Mouse (Mus musculus) lung, postnatal 4 days (tissue): ENCODE measurements around the gene Pafah2.
A peak's percentile ranks its signal among the peaks of the same experiment; 100 is the strongest.

Source experiments
- DNase-seq, 2 experiments: peaks; one replicate each; pipeline ENCODE4 v3.0.0; 2021

Pafah2 gene

DNA sequence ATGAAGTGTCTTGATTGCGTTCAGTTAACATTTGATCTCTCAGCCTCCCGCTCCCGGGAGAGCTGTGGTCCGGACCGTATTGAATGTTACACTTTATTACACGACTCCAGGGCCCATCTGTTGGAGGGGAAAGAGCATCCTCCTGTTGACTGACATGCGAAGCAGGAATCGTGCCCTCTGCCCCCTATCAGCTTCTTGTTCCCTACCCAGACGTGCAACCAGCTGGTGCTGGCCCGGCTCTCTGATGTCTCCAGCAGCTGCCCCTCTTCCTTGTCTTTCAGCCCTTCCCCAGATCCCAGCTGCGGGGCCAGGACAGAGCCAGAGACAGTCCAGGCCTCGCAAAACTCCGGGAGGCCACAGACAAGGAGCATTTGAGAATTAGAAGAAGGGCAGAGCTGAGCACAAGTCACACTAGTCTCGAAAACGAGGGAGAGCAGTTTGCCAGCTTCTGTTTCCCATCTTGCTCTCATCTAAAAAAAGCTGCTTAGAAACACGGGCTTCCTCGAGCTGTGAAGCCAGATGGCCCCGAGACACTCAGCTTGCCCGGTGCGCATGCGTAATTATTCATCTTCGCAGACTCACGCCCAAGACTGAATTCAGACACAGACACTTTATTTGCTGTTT, 34.4 kb downstream of the Pafah2 start:
- peak; percentile 41 to 80 for DNase-seq

DNA sequence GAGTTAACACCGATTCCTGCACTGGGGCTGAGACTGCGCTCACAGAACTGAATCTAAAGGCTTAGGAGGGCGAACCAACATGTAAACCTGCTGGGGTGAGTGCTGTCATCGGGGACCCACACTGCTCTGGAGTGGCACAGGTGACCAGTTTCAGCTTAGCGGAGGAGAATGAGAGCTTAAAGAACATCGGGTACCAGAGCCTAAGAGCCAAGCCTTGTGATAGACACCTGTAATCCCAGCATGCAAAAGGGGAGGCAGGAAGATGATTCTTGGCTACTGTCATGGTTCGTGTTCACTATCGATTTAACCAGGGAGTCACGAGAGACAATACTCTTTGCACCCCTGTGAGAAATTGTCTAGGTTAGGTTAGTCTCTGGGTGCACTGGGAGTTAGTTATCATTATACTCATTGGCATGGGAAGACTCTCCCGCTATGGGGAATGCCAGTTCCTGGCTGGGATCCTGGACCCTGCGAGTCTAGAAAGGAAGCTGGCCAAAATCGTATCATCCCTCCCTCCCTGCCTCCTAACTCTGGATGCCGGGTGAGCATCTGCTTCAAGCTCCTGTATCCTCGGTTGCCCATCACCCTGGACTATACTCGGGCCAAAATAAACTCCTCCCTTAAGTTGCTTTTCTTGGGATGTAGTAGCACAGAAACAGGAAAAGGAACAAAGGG, 36.7 kb downstream of the Pafah2 start:
- DNase-seq, result no peak

DNA sequence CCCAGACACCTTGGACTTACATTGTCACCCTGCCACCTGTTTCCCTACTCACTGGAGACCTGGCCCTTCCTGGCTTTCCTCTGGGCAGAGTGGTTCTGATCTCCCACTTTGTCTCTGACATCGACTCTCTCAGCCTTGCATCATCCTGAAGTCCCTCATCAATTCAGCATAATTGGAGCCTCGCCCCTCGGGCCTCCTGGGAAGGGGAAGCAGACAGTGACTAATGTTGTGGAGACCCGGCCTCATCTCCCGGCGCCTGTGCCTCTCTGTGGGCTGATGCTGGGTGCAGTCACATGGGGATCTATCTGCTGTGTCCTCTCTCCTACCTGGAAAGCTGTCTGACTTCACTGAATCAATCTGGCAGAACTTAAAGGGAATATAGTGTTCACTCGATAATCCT, 40.1 kb downstream of the Pafah2 start:
- no peak for DNase-seq

DNA sequence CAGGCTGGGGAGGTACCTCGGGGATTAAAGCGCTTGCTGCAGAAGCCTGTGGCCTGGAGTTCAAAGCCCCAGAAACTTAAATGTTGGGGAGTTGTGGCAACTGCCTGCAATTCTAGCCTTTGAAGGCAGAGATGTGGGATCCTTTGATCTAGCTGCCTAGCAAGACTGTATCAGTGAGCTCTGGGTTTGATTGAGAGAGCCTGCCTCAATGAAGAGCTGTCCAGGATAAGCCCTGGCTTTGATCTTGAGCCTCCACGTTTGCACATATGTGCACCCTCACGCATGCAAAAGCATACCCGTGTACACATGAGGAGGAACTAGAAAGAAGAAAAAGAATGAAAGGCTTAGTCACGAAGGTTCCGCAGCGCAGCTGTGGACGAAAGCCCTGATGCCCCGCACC, 40.5 kb downstream of the Pafah2 start:
- no peak for DNase-seq

DNA sequence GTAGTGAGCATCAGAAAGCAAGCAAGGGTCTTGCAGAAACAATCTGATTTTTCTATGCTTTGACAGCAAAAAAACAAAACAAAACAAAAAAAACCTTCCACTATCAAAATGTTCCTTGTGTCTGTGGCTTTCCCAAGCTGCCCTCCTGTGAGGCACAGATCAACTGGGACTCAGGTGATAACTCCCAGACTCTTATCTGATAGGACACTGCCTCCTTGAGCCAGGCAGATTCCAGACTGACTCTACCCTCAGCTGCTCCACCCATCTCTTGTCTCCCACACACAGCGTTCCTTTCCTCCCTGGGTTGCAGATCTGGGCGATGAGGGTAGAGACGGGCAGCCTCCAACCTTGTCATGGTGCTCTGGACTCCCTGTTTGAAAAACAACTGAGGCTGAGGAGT, 43.0 kb downstream of the Pafah2 start:
- no peak for DNase-seq

DNA sequence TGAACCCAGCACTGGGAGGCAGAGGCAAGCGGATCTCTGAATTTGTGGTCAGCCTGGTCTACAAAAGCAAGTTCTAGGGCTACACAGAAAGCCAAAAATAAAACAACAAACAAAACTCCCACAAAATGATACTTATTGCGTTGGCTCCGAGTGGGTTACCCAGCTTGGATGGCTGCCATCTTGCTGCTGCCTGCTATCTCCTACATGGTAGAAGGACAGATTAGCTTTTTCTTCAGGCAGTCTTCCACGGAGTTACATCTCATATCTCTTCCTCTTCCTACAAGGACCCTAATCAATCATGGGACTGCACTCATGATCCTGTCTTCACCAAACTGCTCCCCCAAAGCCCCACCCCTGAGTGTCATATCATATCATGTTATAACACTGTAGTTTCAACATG, 43.8 kb downstream of the Pafah2 start:
- DNase-seq, result no peak

DNA sequence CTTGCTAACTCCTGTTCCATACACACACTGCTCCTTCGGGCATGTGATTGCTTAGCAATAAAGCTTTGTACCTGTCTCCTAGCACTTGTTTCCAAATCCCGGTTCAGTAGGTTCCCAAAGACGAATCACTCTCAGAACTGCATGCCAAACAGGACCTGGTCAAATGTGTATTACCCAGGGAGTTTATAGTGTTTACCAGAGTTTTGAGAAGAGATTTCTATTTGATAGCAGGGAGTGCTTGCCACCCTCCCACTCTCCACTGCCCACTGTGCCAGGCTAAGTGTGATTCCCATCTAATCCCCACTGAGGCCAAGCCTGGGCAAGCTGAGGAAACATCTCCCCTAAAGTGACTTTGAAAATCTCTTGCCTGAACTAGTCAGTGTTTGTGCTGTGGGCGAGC, 46.1 kb downstream of the Pafah2 start:
- no peak for DNase-seq

DNA sequence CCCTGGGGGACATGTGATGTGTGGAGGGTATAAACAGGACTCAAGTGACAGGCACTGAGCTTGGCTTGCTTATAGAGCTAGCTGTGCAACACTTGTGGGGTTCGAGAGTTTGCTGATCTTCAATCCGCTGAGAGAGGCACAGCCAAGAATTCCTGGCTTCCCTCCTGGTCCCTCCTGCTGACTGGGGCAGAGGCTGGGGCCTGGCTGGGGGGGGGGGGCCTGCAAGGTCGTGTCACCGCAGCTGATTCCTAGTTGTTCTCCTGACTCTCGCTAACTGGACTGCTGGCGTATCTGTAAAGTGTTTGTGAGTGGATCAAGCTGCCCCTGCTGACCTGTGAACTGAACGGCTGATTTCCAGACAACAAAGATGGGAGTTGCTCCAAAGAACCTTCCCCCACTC, 47.5 kb downstream of the Pafah2 start:
- peak in 1 of 2 experiments; percentile 65 for DNase-seq

DNA sequence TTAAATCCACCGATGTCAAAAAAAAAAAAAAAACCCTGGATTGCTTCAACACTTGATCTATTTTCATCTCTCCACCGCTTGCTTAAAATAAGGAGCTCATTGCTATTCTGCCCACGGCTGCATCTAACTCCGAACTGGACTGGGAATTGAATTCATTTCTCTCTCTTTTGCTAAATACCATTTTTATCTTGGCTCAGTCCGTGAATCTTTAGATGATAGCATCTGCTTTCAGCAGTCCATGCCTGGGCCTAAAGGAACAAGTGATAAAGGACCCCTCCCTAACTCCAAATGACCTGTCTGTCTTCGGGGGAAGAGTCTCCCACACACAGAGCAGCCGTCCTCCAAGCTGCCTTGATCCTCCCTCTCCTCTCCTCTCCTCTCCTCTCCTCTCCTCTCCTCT, 48.8 kb downstream of the Pafah2 start:
- no peak for DNase-seq

DNA sequence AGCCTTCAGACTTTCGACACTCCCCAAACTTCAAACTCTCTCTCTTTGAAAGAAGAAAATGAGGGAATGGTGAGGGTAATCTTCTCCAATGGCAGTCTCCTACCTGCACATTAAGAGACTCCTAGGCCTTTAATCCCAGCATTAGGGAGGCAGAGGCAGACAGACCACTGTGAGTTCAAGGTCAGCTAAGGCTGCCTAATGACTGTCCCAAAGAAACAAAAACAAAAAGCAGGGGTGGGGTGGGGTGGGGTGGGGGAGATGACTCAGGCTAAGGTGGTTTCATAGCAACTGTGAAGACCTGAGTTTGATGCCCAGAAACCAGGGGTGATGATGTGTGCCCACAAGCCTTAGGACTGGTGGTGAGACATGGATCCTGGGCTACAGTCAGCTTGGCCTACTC, 49.4 kb downstream of the Pafah2 start:
- DNase-seq, result no peak

DNA sequence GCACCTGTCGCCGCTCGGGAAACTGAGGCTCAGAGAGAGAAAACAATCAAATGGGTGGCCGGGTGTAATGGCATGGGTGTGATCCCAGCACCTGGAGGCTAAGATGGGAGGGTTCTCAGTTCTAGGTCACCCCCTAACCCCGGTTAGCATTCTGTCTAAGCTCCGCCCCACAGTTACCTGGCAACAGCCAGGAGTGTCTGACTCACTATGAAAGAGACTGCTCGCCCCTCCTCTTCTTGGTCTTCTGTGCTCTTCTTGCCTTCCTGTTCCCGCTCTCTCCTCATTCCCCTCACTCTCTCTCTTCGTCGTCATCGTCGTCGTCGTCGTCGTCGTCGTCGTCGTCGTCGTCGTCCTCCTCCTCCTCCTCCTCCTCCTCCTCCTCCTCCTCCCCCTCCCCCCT, 51.8 kb downstream of the Pafah2 start:
- DNase-seq, result peak in 1 of 2 experiments; percentile 11

DNA sequence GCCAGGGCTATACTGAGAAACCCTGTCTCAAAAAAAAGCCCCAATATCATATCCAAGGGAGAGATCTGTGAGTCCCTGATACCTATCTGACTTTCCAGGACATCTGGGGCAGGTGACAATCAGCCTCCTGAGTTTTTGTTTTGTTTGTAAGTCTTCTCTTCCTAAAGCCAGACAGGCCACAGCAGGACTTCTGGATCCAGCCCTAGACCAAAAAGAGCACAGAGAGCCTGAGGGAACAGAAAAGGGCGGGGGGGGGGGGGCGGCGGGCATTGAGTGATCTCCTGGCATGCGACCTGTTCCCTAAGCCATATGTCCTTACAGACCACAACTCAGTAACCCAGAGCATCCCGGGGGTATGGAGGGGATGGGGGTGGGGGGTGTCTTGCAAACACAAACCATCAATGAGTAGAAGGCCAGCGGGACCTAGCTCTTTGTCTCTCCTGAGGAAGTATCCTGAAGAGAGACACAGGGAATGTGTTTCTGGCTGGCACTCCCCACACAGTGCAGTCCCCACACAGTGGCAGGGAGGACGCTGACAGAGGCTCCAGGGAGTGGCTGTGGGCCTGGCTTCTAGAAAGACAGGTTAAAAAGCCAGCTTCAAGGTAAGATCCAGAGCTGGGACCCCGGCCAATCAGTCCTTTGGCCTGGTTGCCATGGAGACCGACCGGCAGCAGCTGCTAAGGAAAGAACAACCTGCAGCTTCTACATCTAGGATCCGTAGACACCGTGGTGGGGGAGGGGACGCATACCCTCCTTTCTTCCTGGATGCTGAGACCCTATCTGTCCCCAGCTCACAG, 53.7 kb downstream of the Pafah2 start:
- no peak for DNase-seq

DNA sequence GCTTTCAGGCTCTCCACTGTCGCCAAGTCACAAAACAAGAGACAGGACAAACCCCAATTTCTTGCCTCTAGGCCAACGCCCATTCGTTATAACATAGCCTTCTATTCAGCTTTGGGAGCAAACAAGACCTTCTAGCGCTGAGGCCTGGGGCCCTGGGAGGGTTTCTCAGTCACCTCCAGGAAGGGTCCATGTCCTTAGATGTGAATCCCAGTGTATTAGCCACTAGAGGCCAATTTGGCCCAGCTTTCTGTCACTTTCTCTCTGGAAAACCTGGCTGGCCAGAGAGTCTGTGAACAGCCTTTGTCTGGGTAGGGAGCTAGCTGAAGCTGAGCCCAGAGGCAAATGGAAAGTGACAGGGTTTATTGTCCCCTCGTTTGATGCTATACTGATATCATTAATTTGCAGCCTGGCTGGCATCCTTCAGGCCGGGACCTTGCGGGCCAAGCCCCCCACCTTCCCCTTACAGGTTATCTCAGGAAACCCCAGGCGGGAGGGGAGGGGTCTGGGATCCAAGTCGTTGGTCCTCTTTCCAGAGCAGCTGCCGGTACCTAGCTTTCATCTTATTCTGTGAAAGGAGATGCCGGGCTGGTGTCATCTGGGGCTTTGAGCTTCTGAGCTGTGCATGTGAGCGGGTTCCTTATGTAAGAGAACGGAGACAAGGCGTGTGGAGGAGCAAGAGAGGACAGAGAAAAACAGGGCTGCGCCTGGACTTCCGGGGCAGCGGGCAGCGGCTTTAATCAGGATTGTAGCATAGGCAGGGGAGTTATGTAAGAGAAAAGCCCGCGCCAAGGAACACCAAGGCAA, 54.5 kb downstream of the Pafah2 start:
- DNase-seq, result no peak

DNA sequence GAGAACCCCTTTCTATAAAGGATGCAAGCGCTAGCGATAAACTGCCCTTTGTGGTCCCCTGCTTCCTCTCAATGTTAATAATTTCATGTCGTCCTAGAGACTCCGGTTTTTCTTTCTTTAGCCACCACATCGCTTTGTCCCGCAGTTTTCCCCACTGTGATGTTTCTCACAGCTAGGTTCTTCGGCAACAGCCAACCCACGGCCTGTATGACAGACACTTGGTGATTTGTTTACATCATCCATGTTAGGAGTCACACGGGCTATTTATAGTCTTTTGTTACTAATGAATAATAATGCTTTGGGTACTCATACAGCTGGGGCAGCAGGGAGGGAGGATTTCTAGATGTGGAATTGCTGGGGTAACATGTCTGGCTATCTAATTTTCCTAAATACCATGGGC, 55.4 kb downstream of the Pafah2 start:
- no peak for DNase-seq

DNA sequence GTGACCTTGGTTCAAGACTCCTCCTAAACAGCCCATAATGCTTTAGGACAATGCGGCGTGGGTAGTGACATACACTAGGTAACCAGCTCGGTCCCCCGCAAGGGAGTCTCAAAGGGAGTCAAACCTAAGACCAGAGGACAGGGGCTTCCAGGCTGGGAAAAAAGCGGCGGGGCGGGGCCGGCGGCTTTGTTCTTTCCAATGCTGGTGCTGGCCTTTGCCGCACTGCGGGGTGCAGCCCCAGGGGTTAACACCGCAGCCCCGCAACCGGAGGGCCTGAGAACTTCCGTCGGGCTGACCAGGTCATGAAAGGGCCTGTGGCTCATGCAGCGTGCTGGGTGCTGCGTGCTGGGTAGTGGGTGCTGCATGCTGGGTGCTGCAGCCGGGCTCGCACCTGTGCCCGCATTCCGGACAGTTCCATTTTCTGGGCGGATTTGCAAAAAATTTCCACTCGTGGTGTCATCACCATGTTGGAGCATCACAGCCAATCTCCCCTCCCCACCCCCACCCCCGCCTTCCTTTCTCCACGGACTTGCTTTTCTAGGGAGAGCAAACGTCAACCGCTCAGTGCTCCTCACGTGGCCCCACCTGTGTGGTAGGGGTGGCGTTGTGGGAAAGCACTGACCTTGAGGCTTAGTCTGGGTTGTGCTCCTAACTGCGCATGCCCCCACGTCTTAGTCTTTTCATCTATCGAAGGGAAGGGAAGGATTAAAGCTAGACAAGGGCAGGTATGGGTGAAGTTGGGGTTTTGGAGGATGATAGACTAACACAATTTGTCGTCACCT, 57.7 kb downstream of the Pafah2 start:
- DNase-seq, result no peak

DNA sequence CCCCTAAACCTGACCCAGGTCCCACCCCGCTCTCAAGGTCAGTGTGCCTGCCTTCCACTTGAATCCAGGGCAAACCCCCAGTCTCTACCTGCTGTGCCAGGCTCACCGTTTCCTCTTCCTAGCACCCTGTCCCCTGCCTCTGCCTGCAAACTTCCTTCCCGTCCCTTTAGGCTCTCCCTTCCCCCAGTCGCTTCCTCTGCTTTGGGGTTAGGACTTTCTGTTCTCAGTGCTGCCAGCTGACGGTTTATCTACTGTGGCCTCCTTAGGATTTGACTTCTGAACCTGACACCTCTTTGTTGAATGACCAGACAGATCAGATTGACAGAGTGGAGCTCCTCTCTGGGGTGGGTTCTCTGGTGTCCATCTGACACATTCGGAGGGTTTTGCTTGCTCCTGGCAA, 59.2 kb downstream of the Pafah2 start:
- DNase-seq, result peak; percentile 44 to 47

DNA sequence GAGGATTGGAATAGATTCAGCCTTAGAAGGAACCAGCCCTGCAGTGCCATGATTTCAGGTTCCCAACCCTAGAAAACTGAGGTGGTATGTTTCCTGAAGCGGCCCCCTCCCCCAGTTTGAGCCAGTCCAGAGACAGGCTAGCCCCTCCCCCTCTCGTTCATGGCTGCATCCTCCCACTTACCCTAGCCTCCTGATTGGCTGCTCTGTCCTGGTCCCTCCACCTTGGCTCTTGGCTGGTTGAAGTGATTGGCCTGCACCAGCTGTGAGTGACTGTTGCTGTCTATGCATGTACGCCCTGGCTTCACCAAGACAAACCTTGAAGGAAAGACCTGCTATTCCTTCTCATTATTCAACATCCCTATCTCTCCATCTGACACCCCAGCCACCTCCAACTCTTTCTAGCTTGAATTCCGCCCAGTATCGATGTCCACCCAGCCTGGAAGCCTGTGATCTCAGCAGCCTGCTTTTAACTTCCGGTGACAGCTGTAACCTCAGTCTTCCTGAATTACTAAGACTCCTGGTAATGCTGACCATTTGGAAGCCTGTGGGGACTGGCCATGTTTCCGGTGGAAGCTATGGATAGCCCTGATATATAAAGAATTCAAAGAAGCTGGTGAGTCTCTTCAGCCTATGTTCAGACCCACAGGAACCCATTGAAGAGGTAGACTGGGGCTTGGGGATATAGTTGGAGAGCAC, 61.2 kb downstream of the Pafah2 start:
- no peak for DNase-seq

DNA sequence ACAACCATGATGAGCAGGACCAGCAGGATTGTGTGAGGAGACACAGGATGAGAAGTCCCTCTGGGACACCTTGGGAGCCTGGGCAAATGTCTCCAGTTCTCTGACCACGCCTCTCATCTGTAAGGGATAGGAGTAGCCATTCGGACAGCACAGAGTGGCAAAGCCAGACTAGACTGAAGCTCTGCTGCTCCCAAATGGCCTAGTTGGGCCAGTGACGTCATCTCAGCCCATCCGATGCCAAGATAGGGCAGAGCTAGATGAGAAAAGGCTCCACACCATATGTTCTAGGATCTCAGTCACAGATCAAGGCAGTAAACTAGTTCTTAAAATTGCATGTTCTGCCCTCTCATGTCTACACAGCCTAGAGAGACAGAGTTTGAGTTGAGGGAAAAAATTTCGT, 62.7 kb downstream of the Pafah2 start:
- no peak for DNase-seq

DNA sequence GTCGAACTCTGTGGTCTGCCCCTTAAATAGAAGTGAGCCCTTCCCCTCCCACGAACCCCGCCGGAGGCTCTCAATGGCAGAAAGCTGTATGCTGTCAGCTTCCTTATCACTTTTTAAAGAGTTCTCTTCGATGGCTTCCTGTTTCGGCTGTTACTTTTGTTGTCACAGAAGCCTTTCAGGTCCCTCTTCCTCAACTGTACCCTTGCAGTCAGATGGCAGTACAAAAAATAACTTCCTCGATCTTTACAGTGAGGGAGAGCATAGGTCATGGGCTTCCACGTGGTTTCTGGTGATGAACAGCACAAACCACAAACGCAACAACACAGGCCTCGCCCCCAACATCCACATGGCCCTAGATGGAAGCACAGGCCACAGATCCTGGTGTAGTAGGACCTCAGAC, 64.2 kb downstream of the Pafah2 start:
- DNase-seq, result peak in 1 of 2 experiments; percentile 35

DNA sequence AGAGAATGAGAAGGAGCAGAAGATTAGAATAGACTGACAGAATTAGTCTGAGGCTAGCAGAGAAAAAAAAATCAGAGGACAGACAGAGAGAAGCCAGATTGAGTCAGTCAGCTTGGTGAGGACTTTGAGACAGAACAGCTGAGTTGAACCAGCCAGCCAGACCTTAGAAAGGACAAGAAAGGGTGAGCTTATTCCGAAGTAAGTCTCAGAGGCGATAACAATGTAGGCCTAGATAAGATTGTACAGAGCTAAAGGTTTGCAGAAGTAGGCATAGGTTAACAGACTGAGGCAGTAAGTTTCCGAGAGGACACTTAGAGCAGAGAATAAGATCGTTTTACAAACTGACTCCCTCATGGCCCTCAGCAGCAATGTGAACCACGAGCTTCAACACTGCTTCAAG, 65.1 kb downstream of the Pafah2 start:
- DNase-seq, result no peak

DNA sequence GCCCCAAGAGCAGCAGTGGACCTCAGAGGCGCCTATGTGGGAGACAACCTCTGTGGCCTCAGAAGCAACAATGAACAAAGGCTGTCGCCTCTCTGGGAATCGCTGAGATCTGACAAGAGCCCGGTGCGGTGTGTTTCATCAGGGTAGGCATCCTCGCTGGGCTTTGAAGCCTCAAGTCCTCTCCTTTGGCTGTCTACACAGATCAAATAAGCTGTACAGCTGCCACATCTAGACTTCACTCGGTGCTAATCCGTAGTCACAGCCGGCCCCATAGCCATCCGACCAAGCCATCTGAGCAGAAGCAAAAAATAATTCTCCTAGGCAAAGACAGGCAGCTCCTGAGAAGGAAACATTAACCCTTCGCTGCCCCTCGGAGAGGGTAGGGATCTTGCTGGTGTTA, 69.7 kb downstream of the Pafah2 start:
- no peak for DNase-seq
